Mouse (Mus musculus): ENCODE results near the gene M1ap. TPM values are rescaled to one million over a fixed set of nuclear protein-coding genes. Genes with fewer than 3 reads are reported as not detected.
A peak's percentile ranks its signal among the peaks of the same experiment; 100 is the strongest.

Gene M1ap
- total RNA-seq, 2 experiments from 2014 or later = 0.13 TPM; not detected in 1

- DNase-seq = no peak
These were observed 62.0 kb downstream of the M1ap start for GRCm38 (mm10) chr6:83008659-83009058.

- no peak for DNase-seq
These were observed 63.3 kb downstream of the M1ap start for GRCm38 (mm10) chr6:83010010-83010409.

GRCm38 (mm10) chr6:83011255-83011654, 64.6 kb downstream of the M1ap start:
- DNase-seq = no peak

GRCm38 (mm10) chr6:83011756-83012155, 65.1 kb downstream of the M1ap start:
- DNase-seq = no peak

GRCm38 (mm10) chr6:83013444-83013843, 66.7 kb downstream of the M1ap start:
- DNase-seq = peak; percentile 26 to 42

- DNase-seq = peak; percentile 60 to 67
These were observed 68.1 kb downstream of the M1ap start for GRCm38 (mm10) chr6:83014482-83015466.

GRCm38 (mm10) chr6:83015749-83016148, 69.0 kb downstream of the M1ap start:
- no peak for DNase-seq

GRCm38 (mm10) chr6:83017190-83017589, 70.5 kb downstream of the M1ap start:
- DNase-seq = peak; percentile 35 to 37

- no peak for DNase-seq
These were observed 72.3 kb downstream of the M1ap start for GRCm38 (mm10) chr6:83019044-83019443.

- DNase-seq = no peak
These were observed 73.4 kb downstream of the M1ap start for GRCm38 (mm10) chr6:83020121-83020520.

GRCm38 (mm10) chr6:83020836-83021593, 74.3 kb downstream of the M1ap start:
- DNase-seq = no peak

GRCm38 (mm10) chr6:83023008-83023407, 76.3 kb downstream of the M1ap start:
- no peak for DNase-seq

- no peak for DNase-seq
These were observed 77.1 kb downstream of the M1ap start for GRCm38 (mm10) chr6:83023786-83024185.

- DNase-seq = no peak
These were observed 77.7 kb downstream of the M1ap start for GRCm38 (mm10) chr6:83024421-83024820.

GRCm38 (mm10) chr6:83025221-83025620, 78.5 kb downstream of the M1ap start:
- DNase-seq = no peak

GRCm38 (mm10) chr6:83027293-83027692, 80.6 kb downstream of the M1ap start:
- no peak for DNase-seq

GRCm38 (mm10) chr6:83027706-83028105, 81.0 kb downstream of the M1ap start:
- DNase-seq = no peak

- no peak for DNase-seq
These were observed 83.1 kb downstream of the M1ap start for GRCm38 (mm10) chr6:83029777-83030176.

GRCm38 (mm10) chr6:83031111-83031510, 84.4 kb downstream of the M1ap start:
- no peak for DNase-seq

- no peak for DNase-seq
These were observed 85.4 kb downstream of the M1ap start for GRCm38 (mm10) chr6:83031921-83032590.

GRCm38 (mm10) chr6:83032769-83033191, 86.1 kb downstream of the M1ap start:
- DNase-seq = peak; percentile 55 to 60

Measured in adrenal gland, postnatal 36 days (tissue).